Mouse (Mus musculus) small intestine, adult 2 months (tissue): ENCODE measurements around the gene Jkamp.

Source experiments
- CTCF ChIP-seq: fragments of 200-500 bp; IDR thresholded peaks from 2 replicates; pipeline ENCODE4 v1.5.1; 2012; ENCODE audit warnings: low read depth, mild to moderate bottlenecking, control low read depth, inconsistent platforms, low read length, moderate library complexity, mixed read lengths; ENCODE audit not compliant: insufficient replicate concordance, insufficient read length; ENCODE audit errors: extremely low read depth
- POLR2A ChIP-seq: fragments of 200-500 bp; IDR thresholded peaks from 2 replicates; pipeline ENCODE4 v1.6.1; 2012; ENCODE audit warnings: low read depth, mild to moderate bottlenecking, control low read depth, inconsistent platforms, low read length, moderate library complexity

- no peak for TF ChIP-seq POLR2A
- TF ChIP-seq CTCF, result no peak
These were observed 15.6 kb upstream of the Jkamp start for GRCm38 (mm10) chr12:72069626-72070326.
